Mouse (Mus musculus) midbrain, embryonic 15.5 days (tissue): ENCODE results near the gene Lamb1. TPM values are rescaled to one million over a fixed set of nuclear protein-coding genes. Genes with fewer than 3 reads are reported as not detected.

ENCODE experiments used
- ATAC-seq: fragments of 200-750 bp; cut with Nextera tagmentation; replicated peaks from 2 replicates; pipeline ENCODE4 v1.8.0; 2017; ENCODE audit warnings: moderate TSS enrichment
- H3K27ac ChIP-seq: fragments of 300-500 bp; sonication (generic); 2 replicates; pipeline ENCODE4 v1.5.1; 2015; ENCODE audit warnings: mild to moderate bottlenecking, inconsistent platforms
- H3K27me3 ChIP-seq: fragments of 300-500 bp; sonication (generic); replicated peaks from 2 replicates; pipeline ENCODE4 v1.6.1; 2015; ENCODE audit warnings: inconsistent platforms
- H3K36me3 ChIP-seq: fragments of 300-500 bp; sonication (generic); replicated peaks from 2 replicates; pipeline ENCODE4 v1.6.1; 2015; ENCODE audit warnings: inconsistent platforms
- H3K4me1 ChIP-seq: fragments of 300-500 bp; sonication (generic); 2 replicates; pipeline ENCODE4 v1.6.1; 2015; ENCODE audit warnings: inconsistent platforms
- H3K4me2 ChIP-seq: fragments of 300-500 bp; sonication (generic); 2 replicates; pipeline ENCODE4 v1.6.1; 2015; ENCODE audit warnings: inconsistent platforms, mild to moderate bottlenecking, moderate library complexity
- H3K4me3 ChIP-seq: fragments of 300-500 bp; sonication (generic); 2 replicates; pipeline ENCODE4 v1.5.1; 2015; ENCODE audit warnings: mild to moderate bottlenecking, inconsistent platforms
- H3K9ac ChIP-seq: fragments of 300-500 bp; sonication (generic); 2 replicates; pipeline ENCODE4 v1.6.1; 2015; ENCODE audit warnings: mild to moderate bottlenecking, inconsistent platforms
- H3K9me3 ChIP-seq: fragments of 300-500 bp; sonication (generic); 2 replicates; pipeline ENCODE4 v1.6.1; 2016; ENCODE audit warnings: inconsistent platforms
- WGBS: fragments of 180-500 bp; shearing (Covaris S2); methylation state at CpG from one replicate; pipeline ENCODE4 v1.1.7; 2015; ENCODE audit warnings: mixed read lengths; 5-methylcytosine and 5-hydroxymethylcytosine counted together
- polyA plus RNA-seq: library from polyadenylated mRNA; unstranded; fragments of >200 nt; fragmentation: Nextera tagmentation; extraction: Ambion mirVana; gene quantifications from 2 replicates; pipeline ENCODE4 v1.2.1, GENCODE M21; 2015

Lamb1 gene
- polyA plus RNA-seq, 1 experiment from 2014 or later, result 16.6 TPM

DNA sequence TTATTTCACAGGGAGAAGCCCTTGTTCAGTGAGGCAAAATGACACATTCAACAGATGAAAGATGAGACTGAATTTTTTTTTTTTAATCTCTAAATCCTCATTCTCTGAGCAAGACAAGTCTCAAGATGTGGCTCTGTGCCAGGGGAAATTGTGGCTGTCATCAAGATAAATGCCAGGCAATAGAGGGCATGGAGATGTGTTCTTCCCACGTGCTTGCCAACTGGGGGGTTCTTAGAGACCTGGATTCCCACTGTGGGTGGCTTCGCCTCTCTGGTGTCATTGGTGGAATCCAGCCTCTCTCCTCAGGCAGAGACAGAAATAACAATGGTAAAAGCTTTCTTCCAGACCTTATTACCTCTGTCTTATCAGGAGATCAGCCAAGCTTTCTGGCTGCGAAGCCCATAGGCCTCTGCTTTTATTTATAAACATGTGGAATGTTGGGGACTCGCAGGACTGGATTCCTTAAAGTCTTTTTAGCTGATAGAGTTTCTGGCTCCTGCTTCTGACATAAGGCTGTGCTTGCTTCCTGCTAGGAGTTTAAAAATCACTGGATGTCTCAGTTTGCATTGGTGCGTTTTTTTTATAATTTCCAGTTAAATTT lies 41.1 kb downstream of the Lamb1 start:
- Histone ChIP-seq H3K4me1 (0 out of 2 replicates have a peak, but pooled peaks cover 3% of the 10 kb centered on the region), H3K4me2 (no peak overlapping the region), H3K9ac (no peak overlapping the region), H3K27ac (no peak overlapping the region), H3K36me3 (no peaks in the 10 kb centered on the region), H3K27me3 (no peaks in the 10 kb centered on the region), H3K4me3 (no peak overlapping the region), H3K9me3 (no peaks in the 10 kb centered on the region)
- ATAC-seq, result no peak
- WGBS, result 68% methylated on average over 5 of the region's 5 CpGs

DNA sequence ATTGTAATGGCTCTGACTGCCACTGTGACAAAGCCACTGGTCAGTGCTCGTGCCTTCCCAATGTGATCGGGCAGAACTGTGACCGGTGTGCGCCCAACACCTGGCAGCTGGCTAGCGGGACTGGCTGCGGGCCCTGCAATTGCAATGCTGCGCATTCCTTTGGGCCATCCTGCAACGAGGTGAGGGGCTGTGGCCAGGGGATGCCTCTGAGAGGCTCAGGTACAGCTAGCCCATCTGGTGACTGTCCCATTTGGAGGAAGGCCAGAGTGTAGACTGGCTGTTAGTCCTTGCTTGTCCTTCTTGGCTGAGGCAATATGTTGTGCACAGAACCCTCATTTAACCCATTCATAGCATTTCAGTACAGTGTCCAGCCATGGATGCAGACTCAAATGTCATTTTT lies 42.0 kb downstream of the Lamb1 start:
- Histone ChIP-seq H3K27me3 (no peaks in the 10 kb centered on the region), H3K4me2 (no peak overlapping the region), H3K4me1 (0 out of 2 replicates have a peak, but pooled peaks cover 3% of the 10 kb centered on the region), H3K27ac (no peak overlapping the region), H3K36me3 (no peaks in the 10 kb centered on the region), H3K9me3 (no peaks in the 10 kb centered on the region), H3K9ac (no peak overlapping the region), H3K4me3 (no peak overlapping the region)
- ATAC-seq, result no peak
- WGBS, result 90% methylated on average over 8 of the region's 8 CpGs

DNA sequence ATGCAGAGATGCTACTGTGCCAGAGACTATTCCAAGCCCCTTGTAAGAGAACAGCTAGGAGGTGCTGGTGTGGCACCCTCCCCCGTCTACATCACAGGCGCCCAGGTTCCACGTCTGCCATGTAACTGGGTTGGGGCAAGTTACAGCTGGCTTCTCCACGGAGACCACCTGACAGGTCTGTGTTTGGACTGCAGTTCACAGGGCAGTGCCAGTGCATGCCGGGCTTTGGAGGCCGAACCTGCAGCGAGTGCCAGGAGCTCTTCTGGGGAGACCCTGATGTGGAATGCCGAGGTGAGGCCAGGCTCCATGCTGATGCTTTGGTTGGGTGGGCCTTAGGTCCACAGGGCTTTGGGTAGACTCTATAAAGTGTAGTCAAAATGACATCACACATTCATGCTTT lies 42.7 kb downstream of the Lamb1 start:
- no peak for ATAC-seq
- Histone ChIP-seq H3K9me3 (no peaks in the 10 kb centered on the region), H3K4me1 (0 out of 2 replicates have a peak, but pooled peaks cover 2% of the 10 kb centered on the region), H3K4me3 (no peak overlapping the region), H3K9ac (no peak overlapping the region), H3K27me3 (no peaks in the 10 kb centered on the region), H3K36me3 (no peaks in the 10 kb centered on the region), H3K4me2 (no peak overlapping the region), H3K27ac (no peak overlapping the region)
- WGBS, result 93% methylated on average over 8 of the region's 8 CpGs

DNA sequence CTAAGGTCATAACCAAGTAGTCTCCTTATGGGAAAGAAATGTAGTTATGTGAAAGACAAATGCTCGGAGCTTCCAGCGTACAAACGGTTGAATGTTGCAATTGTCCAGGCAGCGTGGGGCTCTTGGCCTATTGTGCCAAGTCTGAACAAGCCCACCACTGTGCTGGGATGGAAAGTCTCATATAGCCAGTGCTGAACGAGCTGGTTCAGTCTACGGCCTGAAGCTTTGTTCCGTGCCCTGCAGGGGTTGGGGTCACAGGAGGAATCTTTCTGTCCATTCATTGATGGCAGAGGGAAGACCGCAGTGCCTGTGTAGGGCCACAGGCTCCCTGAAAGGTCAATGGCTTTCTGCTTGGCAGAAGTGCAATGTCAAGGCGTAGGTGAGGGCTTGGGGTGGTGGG lies 45.7 kb downstream of the Lamb1 start:
- H3K36me3 ChIP-seq, result no peaks in the 10 kb centered on the region
- H3K4me2 ChIP-seq, result no peak overlapping the region
- WGBS, result 60% methylated on average over 9 of the region's 9 CpGs
- ATAC-seq, result no peak
- H3K9me3 ChIP-seq, result no peaks in the 10 kb centered on the region
- H3K27ac ChIP-seq, result no peak overlapping the region
- no peak overlapping the region for H3K9ac ChIP-seq
- H3K4me1 ChIP-seq, result no peaks in the 10 kb centered on the region
- no peak overlapping the region for H3K4me3 ChIP-seq
- H3K27me3 ChIP-seq, result no peaks in the 10 kb centered on the region

DNA sequence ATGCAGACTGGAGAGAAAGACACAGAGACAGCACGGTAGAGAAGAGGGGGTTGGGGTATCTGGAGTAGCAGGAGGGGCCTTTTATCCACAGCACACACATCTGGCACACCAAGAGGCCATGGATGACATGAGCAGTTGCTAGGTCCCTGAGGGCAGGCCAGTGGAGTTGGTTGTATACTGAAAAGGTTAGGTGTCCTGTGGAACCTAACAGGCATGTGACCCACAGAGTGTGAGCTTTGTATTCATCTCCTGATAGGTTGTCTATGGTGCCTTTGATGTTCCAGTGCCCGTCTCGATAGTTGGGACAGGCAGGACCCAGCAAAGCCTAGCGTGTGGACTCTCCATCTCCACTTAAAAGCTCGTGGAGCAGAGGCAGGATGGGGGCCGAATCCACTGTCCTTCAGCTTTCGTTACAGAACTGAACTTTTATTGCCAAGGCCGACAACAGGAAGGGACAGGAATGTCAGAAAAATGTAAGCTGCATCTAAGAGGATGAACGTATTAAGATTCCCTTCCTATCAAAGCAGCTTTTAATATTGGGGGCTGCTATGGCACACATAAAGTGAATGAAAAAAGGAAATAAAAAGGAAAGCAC lies 46.7 kb downstream of the Lamb1 start:
- H3K27ac ChIP-seq, result no peak overlapping the region
- H3K4me3 ChIP-seq, result no peak overlapping the region
- no peak overlapping the region for H3K4me2 ChIP-seq
- no peak overlapping the region for H3K9ac ChIP-seq
- H3K9me3 ChIP-seq, result no peaks in the 10 kb centered on the region
- 85% methylated on average over 9 of the region's 9 CpGs for WGBS
- no peaks in the 10 kb centered on the region for H3K4me1 ChIP-seq
- no peaks in the 10 kb centered on the region for H3K27me3 ChIP-seq
- no peak for ATAC-seq
- H3K36me3 ChIP-seq, result no peaks in the 10 kb centered on the region

DNA sequence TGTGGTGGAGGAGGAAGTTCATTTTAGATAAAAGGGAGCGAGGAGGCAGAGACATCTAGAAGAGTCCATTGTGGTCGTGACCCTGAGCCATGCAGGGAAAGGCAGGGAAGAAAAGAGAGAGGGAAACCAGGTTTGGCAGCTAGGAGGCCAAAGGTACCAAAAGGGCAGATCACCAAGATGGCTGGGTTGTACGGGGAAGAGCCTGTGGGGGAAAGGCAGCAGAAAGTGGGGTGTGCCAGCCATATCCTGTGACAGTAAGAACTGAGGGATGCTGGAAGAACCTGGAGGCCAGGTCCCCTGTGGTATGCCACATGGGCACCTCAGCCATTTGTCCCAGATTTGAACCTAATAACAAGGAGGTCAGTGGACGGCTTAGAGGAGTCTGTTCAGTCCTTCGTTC lies 47.2 kb downstream of the Lamb1 start:
- H3K4me3 ChIP-seq, result no peak overlapping the region
- H3K9ac ChIP-seq, result no peak overlapping the region
- no peak overlapping the region for H3K27ac ChIP-seq
- ATAC-seq, result no peak
- no peak overlapping the region for H3K4me2 ChIP-seq
- H3K9me3 ChIP-seq, result no peaks in the 10 kb centered on the region
- no peaks in the 10 kb centered on the region for H3K27me3 ChIP-seq
- 92% methylated on average over 5 of the region's 5 CpGs for WGBS
- H3K36me3 ChIP-seq, result no peaks in the 10 kb centered on the region
- no peaks in the 10 kb centered on the region for H3K4me1 ChIP-seq

DNA sequence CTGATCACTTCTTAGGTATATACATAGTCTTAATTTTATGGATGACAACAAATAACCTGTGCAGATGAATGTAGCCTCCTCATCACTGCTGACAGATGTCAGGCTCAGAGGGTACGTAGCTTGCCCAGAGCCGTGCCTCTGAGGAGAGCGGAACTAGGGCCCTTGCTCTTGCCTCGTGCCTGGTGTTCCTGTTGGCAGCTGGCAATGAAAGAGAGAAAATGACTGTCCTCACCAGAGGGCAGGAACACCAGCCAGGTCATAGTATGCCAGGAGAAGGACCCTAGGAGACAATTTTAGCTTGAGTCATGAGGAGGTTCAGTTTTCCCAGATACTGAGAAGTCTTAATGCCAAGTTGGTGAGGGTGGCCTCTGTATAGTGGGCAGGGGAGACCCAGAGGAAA lies 48.1 kb downstream of the Lamb1 start:
- no peaks in the 10 kb centered on the region for H3K4me1 ChIP-seq
- H3K27ac ChIP-seq, result no peak overlapping the region
- H3K9me3 ChIP-seq, result no peaks in the 10 kb centered on the region
- 92% methylated on average over 4 of the region's 4 CpGs for WGBS
- no peak overlapping the region for H3K4me3 ChIP-seq
- H3K4me2 ChIP-seq, result no peak overlapping the region
- no peak for ATAC-seq
- H3K27me3 ChIP-seq, result no peaks in the 10 kb centered on the region
- no peak overlapping the region for H3K9ac ChIP-seq
- H3K36me3 ChIP-seq, result no peaks in the 10 kb centered on the region

DNA sequence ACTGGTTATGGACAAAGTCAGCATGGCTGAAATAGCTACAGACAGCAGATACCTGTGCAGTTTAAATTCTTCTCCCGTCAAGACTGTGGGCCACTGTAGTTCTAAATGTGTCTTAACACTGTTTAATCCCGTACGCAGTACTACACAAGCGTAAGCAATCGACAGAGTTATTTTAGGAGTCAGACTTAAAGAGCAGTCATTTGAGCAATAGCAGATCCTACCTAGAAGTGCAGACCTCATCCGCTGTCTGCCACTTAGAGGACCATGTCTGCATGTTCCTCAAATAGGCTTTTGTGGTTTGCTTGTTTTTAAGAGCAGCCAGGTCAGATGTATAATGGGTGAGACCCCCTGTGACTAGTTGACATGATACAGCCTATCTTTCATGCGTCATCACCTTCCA lies 49.3 kb downstream of the Lamb1 start:
- no peaks in the 10 kb centered on the region for H3K36me3 ChIP-seq
- ATAC-seq, result no peak
- H3K27ac ChIP-seq, result no peak overlapping the region
- H3K4me2 ChIP-seq, result no peak overlapping the region
- H3K27me3 ChIP-seq, result no peaks in the 10 kb centered on the region
- H3K4me1 ChIP-seq, result no peaks in the 10 kb centered on the region
- no peak overlapping the region for H3K9ac ChIP-seq
- H3K9me3 ChIP-seq, result no peaks in the 10 kb centered on the region
- WGBS, result 95% methylated on average over 7 of the region's 7 CpGs
- no peak overlapping the region for H3K4me3 ChIP-seq

DNA sequence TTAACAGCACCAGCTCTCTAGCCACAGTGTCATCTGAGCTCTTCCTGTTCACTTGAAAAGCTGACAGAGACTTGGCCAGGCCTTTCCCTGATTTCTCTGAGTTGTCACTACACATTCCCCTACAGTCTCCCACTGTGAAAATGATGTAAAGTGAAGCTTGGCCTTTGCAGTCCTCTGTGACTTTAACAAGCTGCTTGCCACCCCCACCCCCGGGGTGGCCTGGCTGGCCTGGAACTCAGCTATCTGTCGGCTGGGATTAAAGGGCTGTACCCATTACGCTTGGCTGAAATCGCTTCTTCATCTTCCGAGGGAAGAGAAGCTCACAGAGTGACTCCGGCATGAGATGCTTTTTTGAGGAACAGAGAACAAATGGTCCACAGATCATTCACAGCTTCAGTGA lies 50.9 kb downstream of the Lamb1 start:
- H3K9me3 ChIP-seq, result no peaks in the 10 kb centered on the region
- no peak overlapping the region for H3K27ac ChIP-seq
- no peak overlapping the region for H3K4me2 ChIP-seq
- H3K27me3 ChIP-seq, result no peaks in the 10 kb centered on the region
- no peaks in the 10 kb centered on the region for H3K36me3 ChIP-seq
- no peak overlapping the region for H3K9ac ChIP-seq
- no peaks in the 10 kb centered on the region for H3K4me1 ChIP-seq
- WGBS, result 70% methylated on average over 6 of the region's 6 CpGs
- no peak overlapping the region for H3K4me3 ChIP-seq
- no peak for ATAC-seq

DNA sequence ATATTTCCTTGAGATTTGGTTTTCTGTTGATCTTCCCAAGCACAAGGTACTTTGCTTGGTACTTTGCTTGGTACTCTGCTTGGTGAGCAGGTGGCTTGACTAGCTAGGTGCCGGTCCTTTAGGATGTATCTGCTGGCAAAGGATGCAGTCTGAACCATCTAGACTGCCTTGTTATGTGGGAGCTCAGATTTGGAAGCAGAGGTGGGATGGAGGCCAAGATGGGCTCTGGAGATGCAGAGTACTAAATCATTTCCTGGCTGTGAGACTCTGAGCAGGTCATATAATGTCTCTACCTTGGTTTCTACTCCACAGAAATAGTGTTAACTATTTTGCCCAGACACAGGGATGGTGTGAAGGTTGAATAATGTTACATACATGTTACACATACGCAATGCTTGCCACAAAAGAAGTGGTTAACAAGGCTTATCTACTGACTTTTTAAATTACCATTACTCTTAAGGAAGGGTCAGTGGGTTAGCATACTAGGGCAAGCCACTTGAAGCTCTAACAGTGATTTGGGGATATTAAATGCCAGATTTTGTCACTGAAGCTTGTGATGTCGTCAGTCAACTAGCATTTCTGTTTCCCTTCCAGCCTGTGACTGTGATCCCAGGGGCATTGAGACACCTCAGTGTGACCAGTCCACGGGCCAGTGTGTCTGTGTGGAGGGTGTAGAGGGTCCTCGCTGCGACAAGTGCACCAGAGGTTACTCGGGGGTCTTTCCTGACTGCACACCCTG lies 52.8 kb downstream of the Lamb1 start:
- Histone ChIP-seq H3K4me2 (no peak overlapping the region), H3K9me3 (no peaks in the 10 kb centered on the region), H3K9ac (no peak overlapping the region), H3K27me3 (no peaks in the 10 kb centered on the region), H3K4me3 (no peak overlapping the region), H3K4me1 (no peaks in the 10 kb centered on the region), H3K27ac (no peak overlapping the region), H3K36me3 (no peaks in the 10 kb centered on the region)
- ATAC-seq, result no peak
- 88% methylated on average over 7 of the region's 7 CpGs for WGBS

DNA sequence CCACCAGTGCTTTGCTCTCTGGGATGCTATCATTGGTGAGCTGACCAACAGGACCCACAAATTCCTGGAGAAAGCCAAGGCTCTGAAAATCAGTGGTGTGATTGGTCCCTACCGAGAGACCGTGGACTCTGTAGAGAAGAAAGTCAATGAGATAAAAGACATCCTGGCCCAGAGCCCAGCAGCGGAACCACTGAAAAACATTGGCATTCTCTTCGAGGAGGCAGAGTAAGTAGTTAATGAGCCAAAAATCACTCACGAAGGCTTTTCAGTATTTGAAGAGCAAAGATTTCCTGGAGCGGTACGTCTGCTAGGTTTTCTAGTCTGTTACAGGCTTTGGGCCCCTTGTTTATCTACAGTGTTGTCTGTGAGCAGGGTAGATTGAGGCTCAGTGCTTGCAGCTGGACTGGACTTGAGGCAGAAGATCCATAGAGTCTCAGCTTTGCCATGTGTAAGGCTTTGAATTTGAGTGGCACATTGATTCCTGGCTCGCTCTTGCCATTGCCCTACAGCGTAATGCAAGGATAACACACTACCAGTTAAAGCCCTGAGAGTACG lies 53.5 kb downstream of the Lamb1 start:
- no peaks in the 10 kb centered on the region for H3K36me3 ChIP-seq
- H3K9me3 ChIP-seq, result no peaks in the 10 kb centered on the region
- H3K9ac ChIP-seq, result no peak overlapping the region
- H3K27ac ChIP-seq, result no peak overlapping the region
- no peaks in the 10 kb centered on the region for H3K4me1 ChIP-seq
- no peak overlapping the region for H3K4me2 ChIP-seq
- no peak overlapping the region for H3K4me3 ChIP-seq
- 73% methylated on average over 10 of the region's 10 CpGs for WGBS
- ATAC-seq, result no peak
- H3K27me3 ChIP-seq, result no peaks in the 10 kb centered on the region

DNA sequence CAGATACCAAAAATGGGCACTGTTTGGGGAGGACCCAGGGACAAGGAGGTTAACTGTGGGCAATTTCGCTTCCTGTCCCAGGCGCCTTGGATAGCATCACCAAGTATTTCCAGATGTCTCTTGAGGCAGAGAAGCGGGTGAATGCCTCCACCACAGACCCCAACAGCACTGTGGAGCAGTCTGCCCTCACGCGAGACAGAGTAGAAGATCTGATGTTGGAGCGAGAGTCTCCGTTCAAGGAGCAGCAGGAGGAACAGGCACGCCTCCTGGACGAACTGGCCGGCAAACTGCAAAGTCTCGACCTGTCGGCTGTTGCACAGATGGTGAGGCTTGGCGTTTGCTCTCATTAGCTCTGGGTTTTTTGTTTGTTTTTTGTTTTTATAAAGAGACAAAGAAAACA lies 55.8 kb downstream of the Lamb1 start:
- H3K9ac ChIP-seq, result no peak overlapping the region
- no peaks in the 10 kb centered on the region for H3K36me3 ChIP-seq
- H3K27ac ChIP-seq, result no peak overlapping the region
- no peaks in the 10 kb centered on the region for H3K4me1 ChIP-seq
- no peak for ATAC-seq
- no peaks in the 10 kb centered on the region for H3K9me3 ChIP-seq
- no peak overlapping the region for H3K4me3 ChIP-seq
- H3K4me2 ChIP-seq, result no peak overlapping the region
- H3K27me3 ChIP-seq, result no peaks in the 10 kb centered on the region
- 89% methylated on average over 13 of the region's 13 CpGs for WGBS
